Mouse (Mus musculus) MEL (cell line): ENCODE data around the gene Cnfn. TPM values are rescaled to one million over a fixed set of nuclear protein-coding genes. Genes with fewer than 3 reads are reported as not detected.
A peak's percentile ranks its signal among the peaks of the same experiment; 100 is the strongest.
"Not testable (repeated sequence)": the region's sequence is repeated elsewhere in the genome, so short reads cannot be mapped to it uniquely, and the experiment has no call there.

Experiments used
- DNase-seq: peaks from one replicate; pipeline ENCODE4 v3.0.0; 2011; ENCODE audit warnings: low read depth, low spot score
- H3K27ac ChIP-seq: 2 replicates; pipeline ENCODE4 v1.5.1; 2012; ENCODE audit warnings: low read depth, mild to moderate bottlenecking, control low read depth, low read length, moderate library complexity; ENCODE audit not compliant: control insufficient read depth
- H3K27me3 ChIP-seq, 2 experiments: fragments of 150-350 bp in 1 of 2; sonication (generic) in 1 of 2; 2 replicates each; pipeline ENCODE4 v1.6.1; 2012; ENCODE audit warnings: low read length in 2 of 2, mild to moderate bottlenecking in 2 of 2, improper control_type of control experiment in 1 of 2, moderate library complexity in 1 of 2; ENCODE audit not compliant: insufficient read depth in 2 of 2, control insufficient read depth in 1 of 2
- H3K36me3 ChIP-seq, 2 experiments: 2 replicates each; pipeline ENCODE4 v1.6.1; 2012 to 2014; ENCODE audit warnings: low read length in 2 of 2, improper control_type of control experiment in 1 of 2, inconsistent platforms in 1 of 2, mild to moderate bottlenecking in 1 of 2; ENCODE audit not compliant: insufficient read depth in 2 of 2, control insufficient read depth in 1 of 2
- H3K4me1 ChIP-seq, 2 experiments: fragments of 150-350 bp in 1 of 2; sonication (generic) in 1 of 2; 2 replicates each; pipeline ENCODE4 v1.6.1; 2012; ENCODE audit warnings: low read length in 2 of 2, improper control_type of control experiment in 1 of 2, mild to moderate bottlenecking in 1 of 2; ENCODE audit not compliant: insufficient read depth in 2 of 2, control insufficient read depth in 1 of 2
- H3K4me3 ChIP-seq, 2 experiments: fragments of 150-350 bp in 1 of 2; sonication (generic) in 1 of 2; 2 replicates each; pipeline ENCODE4 v1.5.1; 2012; ENCODE audit warnings: low read depth in 2 of 2, low read length in 2 of 2, mild to moderate bottlenecking in 2 of 2, moderate library complexity in 2 of 2, control low read depth in 1 of 2, improper control_type of control experiment in 1 of 2; ENCODE audit not compliant: control insufficient read depth in 1 of 2, insufficient read depth in 1 of 2
- H3K79me2 ChIP-seq: 2 replicates; pipeline ENCODE4 v1.6.1; 2012; ENCODE audit warnings: mild to moderate bottlenecking, low read length, moderate library complexity; ENCODE audit not compliant: control insufficient read depth, poor library complexity, insufficient read depth
- H3K9ac ChIP-seq: 2 replicates; pipeline ENCODE4 v1.6.1; 2012; ENCODE audit warnings: low read depth, mild to moderate bottlenecking, control low read depth, low read length, moderate library complexity; ENCODE audit not compliant: control insufficient read depth, poor library complexity, severe bottlenecking
- H3K9me3 ChIP-seq: fragments of 150-350 bp; sonication (generic); replicated peaks from 2 replicates; pipeline ENCODE4 v1.6.1; 2012; ENCODE audit warnings: mild to moderate bottlenecking, low read length, improper control_type of control experiment, moderate library complexity; ENCODE audit not compliant: insufficient read depth
- CHD1 ChIP-seq: IDR thresholded peaks from 2 replicates; pipeline ENCODE4 v1.6.1; 2012; ENCODE audit warnings: low read depth, mild to moderate bottlenecking, inconsistent platforms, low read length, improper control_type of control experiment
- CTCF ChIP-seq, 3 experiments: IDR thresholded peaks in 2 of 3; conservative IDR thresholded peaks in 1 of 3; 2 replicates each; pipeline ENCODE4 v1.5.1; 2011 to 2012; ENCODE audit warnings: low read length in 3 of 3, low read depth in 2 of 3, mild to moderate bottlenecking in 2 of 3, improper control_type of control experiment in 1 of 3, inconsistent platforms in 1 of 3, mixed read lengths in 1 of 3, moderate library complexity in 1 of 3; ENCODE audit not compliant: control insufficient read depth in 1 of 3, insufficient read depth in 1 of 3, poor library complexity in 1 of 3, severe bottlenecking in 1 of 3
- ETS1 ChIP-seq: IDR thresholded peaks from 2 replicates; pipeline ENCODE4 v1.6.1; 2012; ENCODE audit warnings: low read depth, mild to moderate bottlenecking, inconsistent platforms, low read length, improper control_type of control experiment, moderate library complexity
- GABPA ChIP-seq: IDR thresholded peaks from 2 replicates; pipeline ENCODE4 v1.6.1; 2012; ENCODE audit warnings: low read depth, mild to moderate bottlenecking, inconsistent platforms, low read length, improper control_type of control experiment, moderate library complexity
- HCFC1 ChIP-seq: IDR thresholded peaks from 2 replicates; pipeline ENCODE4 v1.6.1; 2012; ENCODE audit warnings: low read depth, mild to moderate bottlenecking, inconsistent platforms, low read length, improper control_type of control experiment, moderate library complexity
- KAT2A ChIP-seq: conservative IDR thresholded peaks from 2 replicates; pipeline ENCODE4 v1.6.1; 2012; ENCODE audit warnings: low read depth, low read length, improper control_type of control experiment, inconsistent platforms
- MAFK ChIP-seq: IDR thresholded peaks from 2 replicates; pipeline ENCODE4 v1.6.1; 2011; ENCODE audit warnings: low read depth, mild to moderate bottlenecking, low read length, improper control_type of control experiment, borderline replicate concordance
- MEF2A ChIP-seq: IDR thresholded peaks from 2 replicates; pipeline ENCODE4 v1.6.1; 2014; ENCODE audit warnings: low read depth, mild to moderate bottlenecking, inconsistent platforms, low read length, improper control_type of control experiment; ENCODE audit not compliant: poor library complexity, insufficient replicate concordance, severe bottlenecking; ENCODE audit errors: extremely low read depth
- MYB ChIP-seq: IDR thresholded peaks from 2 replicates; pipeline ENCODE4 v1.6.1; 2011; ENCODE audit warnings: mild to moderate bottlenecking, low read depth, low read length, improper control_type of control experiment
- MYC ChIP-seq: IDR thresholded peaks from 2 replicates; pipeline ENCODE4 v1.6.1; 2011; ENCODE audit warnings: low read depth, mild to moderate bottlenecking, low read length, improper control_type of control experiment, moderate library complexity
- NELFE ChIP-seq: IDR thresholded peaks from 2 replicates; pipeline ENCODE4 v1.6.1; 2011; ENCODE audit warnings: low read depth, low read length, improper control_type of control experiment
- NRF1 ChIP-seq: IDR thresholded peaks from 2 replicates; pipeline ENCODE4 v1.6.1; 2014; ENCODE audit warnings: low read depth, mild to moderate bottlenecking, inconsistent platforms, low read length, improper control_type of control experiment, moderate library complexity; ENCODE audit not compliant: poor library complexity, insufficient read depth, severe bottlenecking
- POLR2A ChIP-seq, 2 experiments: IDR thresholded peaks; 2 replicates each; pipeline ENCODE4 v1.6.1; 2011 to 2012; ENCODE audit warnings: low read length in 2 of 2, mild to moderate bottlenecking in 2 of 2, control low read depth in 1 of 2, improper control_type of control experiment in 1 of 2, low read depth in 1 of 2, moderate library complexity in 1 of 2; ENCODE audit not compliant: control insufficient read depth in 1 of 2, insufficient read depth in 1 of 2, poor library complexity in 1 of 2
- RAD21 ChIP-seq: IDR thresholded peaks from 2 replicates; pipeline ENCODE4 v1.6.1; 2011; ENCODE audit warnings: mild to moderate bottlenecking, low read depth, low read length, improper control_type of control experiment
- SMC3 ChIP-seq: IDR thresholded peaks from 2 replicates; pipeline ENCODE4 v1.6.1; 2011; ENCODE audit warnings: low read depth, low read length, improper control_type of control experiment
- TBP ChIP-seq: IDR thresholded peaks from 2 replicates; pipeline ENCODE4 v1.8.0; 2011; ENCODE audit warnings: low read depth, low read length, improper control_type of control experiment
- UBTF ChIP-seq: IDR thresholded peaks from 2 replicates; pipeline ENCODE4 v1.6.1; 2012; ENCODE audit warnings: low read depth, mild to moderate bottlenecking, inconsistent platforms, low read length, improper control_type of control experiment, moderate library complexity, borderline replicate concordance; ENCODE audit not compliant: insufficient read depth
- USF2 ChIP-seq, 2 experiments: IDR thresholded peaks; 2 replicates each; pipeline ENCODE4 v1.6.1; 2011 to 2012; ENCODE audit warnings: improper control_type of control experiment in 2 of 2, low read length in 2 of 2, borderline replicate concordance in 1 of 2, inconsistent platforms in 1 of 2, low read depth in 1 of 2, mild to moderate bottlenecking in 1 of 2; ENCODE audit not compliant: insufficient read depth in 1 of 2
- ZC3H11A ChIP-seq: IDR thresholded peaks from 2 replicates; pipeline ENCODE4 v1.6.1; 2012; ENCODE audit warnings: low read depth, mild to moderate bottlenecking, inconsistent platforms, low read length, improper control_type of control experiment
- ZNF384 ChIP-seq: IDR thresholded peaks from 2 replicates; pipeline ENCODE4 v1.6.1; 2012; ENCODE audit warnings: low read depth, mild to moderate bottlenecking, inconsistent platforms, low read length, improper control_type of control experiment
- polyA plus RNA-seq, 2 experiments: library from polyadenylated mRNA; stranded (reverse) in 1 of 2; unstranded in 1 of 2; fragments of >175 nt in 1 of 2; fragments of >200 nt in 1 of 2; gene quantifications; 2 replicates each; pipeline versions ENCODE4 v1.2.1 to v1.2.4; 2012; ENCODE audit warnings: low replicate concordance in 2 of 2, low read depth in 1 of 2; ENCODE audit not compliant: insufficient read length in 2 of 2, insufficient read depth in 1 of 2, missing spikeins in 1 of 2
- total RNA-seq: library from RNA; depleted of rRNA; stranded (reverse); fragments of 300-350 nt; gene quantifications from 2 replicates; pipeline ENCODE4 v1.2.3, GENCODE M21; 2012

The Cnfn gene
- total and polyA plus RNA-seq, 3 experiments, result not detected

- Histone ChIP-seq H3K79me2 (no peaks in the 10 kb centered on the region), H3K4me1 (no peaks in the 10 kb centered on the region), H3K27me3 (no peaks in the 10 kb centered on the region), H3K9me3 (no peaks in the 10 kb centered on the region), H3K9ac (no peak overlapping the region), H3K4me3 (no peak overlapping the region), H3K36me3 (no peaks in the 10 kb centered on the region), H3K27ac (no peak overlapping the region)
- peak; percentile 78 for DNase-seq
- TF ChIP-seq MYC, result no peak
- no peak for TF ChIP-seq HCFC1
- no peak for TF ChIP-seq KAT2A
- TF ChIP-seq UBTF, result no peak
- no peak for TF ChIP-seq NRF1
- TF ChIP-seq RAD21, result peak; percentile 80
- TF ChIP-seq USF2 (IDR thresholded peaks at IDR 0.05; ENCODE audit: borderline replicate concordance in 1 of 2, insufficient read depth in 1 of 2, low read depth in 1 of 2, low read length in 2 of 2), result no peak
- TF ChIP-seq MEF2A, result no peak
- peak; percentile 74 to 93 (median 87) for TF ChIP-seq CTCF (IDR thresholded peaks at IDR 0.05 in 2 of 3, conservative IDR thresholded peaks at IDR 0.05 in 1 of 3; ENCODE audit: control insufficient read depth in 1 of 3, insufficient read depth in 1 of 3, low read depth in 2 of 3, low read length in 3 of 3, poor library complexity in 1 of 3, severe bottlenecking in 1 of 3)
- peak; percentile 76 for TF ChIP-seq ZC3H11A
- no peak for TF ChIP-seq ZNF384
- TF ChIP-seq SMC3, result peak; percentile 82
- TF ChIP-seq POLR2A (IDR thresholded peaks at IDR 0.05; ENCODE audit: control insufficient read depth in 1 of 2, insufficient read depth in 1 of 2, low read depth in 1 of 2, low read length in 2 of 2, poor library complexity in 1 of 2), result no peak
- no peak for TF ChIP-seq CHD1
- TF ChIP-seq ETS1, result no peak
Measured at GRCm38 (mm10) chr7:25333596-25334307, 35.8 kb downstream of the Cnfn start.

GRCm38 (mm10) chr7:25326233-25326632, 43.3 kb downstream of the Cnfn start:
- Histone ChIP-seq H3K9ac (no peak overlapping the region), H3K27ac (no peak overlapping the region), H3K9me3 (no peaks in the 10 kb centered on the region), H3K27me3 (no peaks in the 10 kb centered on the region), H3K4me3 (no peak overlapping the region), H3K36me3 (no peaks in the 10 kb centered on the region)
- DNase-seq, result no peak
- TF ChIP-seq NELFE (no peak), MAFK (no peak), GABPA (no peak), MYB (no peak), SMC3 (no peak), TBP (no peak)
- TF ChIP-seq, all 39 proteins: peak for 0
- no peaks in the 10 kb centered on the region for H3K4me1 ChIP-seq
- H3K79me2 ChIP-seq, result no peaks in the 10 kb centered on the region; the same call in 1 of the 2 replicates

GRCm38 (mm10) chr7:25325431-25325830, 44.1 kb downstream of the Cnfn start:
- H3K4me3 ChIP-seq, H3K9me3 ChIP-seq, H3K27me3 ChIP-seq, H3K79me2 ChIP-seq, DNase-seq, H3K9ac ChIP-seq, H3K4me1 ChIP-seq, H3K36me3 ChIP-seq, H3K27ac ChIP-seq: not testable (repeated sequence)
